Mouse (Mus musculus): ENCODE data around the gene Wdr43.

Wdr43 gene

GRCm38 (mm10) chr17:71705550-71706480 is 90.1 kb downstream of the Wdr43 start:
- DNase-seq: no peak

GRCm38 (mm10) chr17:71707715-71708114 is 92.0 kb downstream of the Wdr43 start:
- DNase-seq: no peak
